Mouse (Mus musculus) lung, embryonic 14.5 days (tissue): ENCODE results near the gene Snx9. TPM values are rescaled to one million over a fixed set of nuclear protein-coding genes. Genes with fewer than 3 reads are reported as not detected.

Experiments
- ATAC-seq: fragments of 200-750 bp; cut with Nextera tagmentation; 2 replicates; pipeline ENCODE4 v1.8.0; 2017; ENCODE audit warnings: mild to moderate bottlenecking, moderate TSS enrichment, moderate library complexity; ENCODE audit not compliant: insufficient read depth
- DNase-seq: peaks from one replicate; pipeline ENCODE4 v3.0.0-alpha.2; 2015
- H3K27ac ChIP-seq: fragments of 300-500 bp; sonication (generic); 2 replicates; pipeline ENCODE4 v1.5.1; 2014; ENCODE audit warnings: low read depth, mild to moderate bottlenecking, moderate library complexity
- H3K27me3 ChIP-seq: fragments of 300-500 bp; sonication (generic); 2 replicates; pipeline ENCODE4 v1.6.1; 2014; ENCODE audit warnings: low read length, control low read depth; ENCODE audit not compliant: insufficient read depth
- H3K36me3 ChIP-seq: fragments of 300-500 bp; sonication (generic); 2 replicates; pipeline ENCODE4 v1.6.1; 2014; ENCODE audit warnings: control low read depth; ENCODE audit not compliant: insufficient read depth
- H3K4me1 ChIP-seq: fragments of 300-500 bp; sonication (generic); 2 replicates; pipeline ENCODE4 v1.6.1; 2014; ENCODE audit warnings: antibody characterized with exemption, control low read depth; ENCODE audit not compliant: insufficient read depth
- H3K4me2 ChIP-seq: fragments of 300-500 bp; sonication (generic); 2 replicates; pipeline ENCODE4 v1.6.1; 2014; ENCODE audit warnings: mild to moderate bottlenecking
- H3K4me3 ChIP-seq: fragments of 300-500 bp; sonication (generic); 2 replicates; pipeline ENCODE4 v1.5.1; 2014; ENCODE audit warnings: low read depth, low read length
- H3K9ac ChIP-seq: fragments of 300-500 bp; sonication (generic); 2 replicates; pipeline ENCODE4 v1.6.1; 2014
- H3K9me3 ChIP-seq: fragments of 300-500 bp; sonication (generic); 2 replicates; pipeline ENCODE4 v1.6.1; 2016; ENCODE audit warnings: low read depth, low read length, control low read depth
- CTCF ChIP-seq: IDR thresholded peaks from 2 replicates; pipeline ENCODE4 v1.5.1; 2016; ENCODE audit warnings: antibody characterized with exemption, low read depth
- WGBS: fragments of 180-500 bp; shearing (Covaris S2); extraction: QIAGEN DNeasy Blood & Tissue Kit; methylation state at CpG from one replicate; pipeline ENCODE4 v1.1.7; 2014; 5-methylcytosine and 5-hydroxymethylcytosine counted together
- polyA plus RNA-seq: library from polyadenylated mRNA; unstranded; fragments of >200 nt; fragmentation: Nextera tagmentation; extraction: Ambion mirVana; gene quantifications from 2 replicates; pipeline ENCODE4 v1.2.1, GENCODE M21; 2014

Gene Snx9
- polyA plus RNA-seq, 1 experiment from 2014 or later: 38.8 TPM

DNA sequence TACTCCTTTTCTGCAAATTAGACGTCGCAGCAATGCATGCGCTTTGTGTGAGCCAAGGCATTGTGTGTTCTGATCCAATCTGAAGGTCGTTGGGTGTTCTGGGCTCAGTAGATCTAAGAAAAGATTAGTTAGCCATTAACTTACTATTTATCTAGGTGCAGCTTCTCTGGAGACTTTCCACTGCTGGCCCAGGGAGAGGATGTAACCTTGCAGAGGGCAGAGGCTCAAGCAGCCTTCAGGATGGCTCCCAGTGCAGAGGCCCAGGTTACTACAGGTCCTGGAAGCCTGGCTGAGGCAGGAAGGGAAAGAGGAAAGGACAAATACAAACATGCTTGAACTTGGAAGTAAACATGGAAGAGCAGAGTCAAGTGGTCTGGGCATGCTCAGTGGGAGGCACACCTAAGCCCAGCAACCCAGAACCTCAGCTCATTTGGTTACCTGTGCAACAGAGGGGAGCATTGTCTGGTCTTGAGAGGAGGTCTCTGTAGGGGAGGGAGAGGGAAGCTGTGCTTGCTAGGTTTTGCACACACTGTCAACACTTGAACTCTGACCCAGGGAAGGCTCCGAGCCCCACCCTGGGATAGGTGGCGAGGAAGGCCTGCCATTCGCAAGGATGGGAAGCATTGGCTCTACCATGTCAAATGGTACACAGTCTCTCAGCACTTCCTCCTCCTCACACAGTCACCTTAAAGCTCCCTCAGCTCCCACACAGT lies 27.3 kb downstream of the Snx9 start:
- H3K9me3 ChIP-seq: no peaks in the 10 kb centered on the region
- H3K27me3 ChIP-seq: no peaks in the 10 kb centered on the region
- no peak overlapping the region for H3K27ac ChIP-seq
- 71% methylated on average over 7 of the region's 7 CpGs for WGBS
- H3K4me1 ChIP-seq: 0 out of 2 replicates have a peak, but pooled peaks cover 4% of the 10 kb centered on the region
- H3K9ac ChIP-seq: no peak overlapping the region
- TF ChIP-seq CTCF: no peak
- no peak for ATAC-seq
- no peak overlapping the region for H3K4me3 ChIP-seq
- no peaks in the 10 kb centered on the region for H3K36me3 ChIP-seq
- DNase-seq: no peak
- H3K4me2 ChIP-seq: no peak overlapping the region

DNA sequence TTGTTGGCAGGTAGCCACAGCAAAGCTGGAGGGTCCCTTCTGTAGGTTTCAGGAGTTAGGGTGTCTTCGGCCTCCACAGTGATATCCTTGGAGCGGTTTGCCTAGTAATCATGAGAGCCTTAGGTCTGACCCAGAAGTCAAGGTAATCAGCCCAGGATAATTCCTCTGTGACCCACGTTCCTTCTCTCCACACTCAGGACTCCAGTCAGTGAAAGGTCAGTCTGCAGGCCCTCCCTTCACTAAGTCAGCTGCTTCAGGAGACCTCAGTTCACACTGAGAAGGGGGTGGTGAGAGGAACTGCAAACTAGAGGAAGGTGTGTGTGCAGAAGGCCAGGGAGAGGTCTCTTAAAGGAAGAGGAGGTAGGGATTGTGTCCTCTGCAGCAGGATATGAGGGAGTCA lies 28.3 kb downstream of the Snx9 start:
- no peak for DNase-seq
- no peak for ATAC-seq
- WGBS: 78% methylated on average over 3 of the region's 3 CpGs
- Histone ChIP-seq H3K36me3 (no peaks in the 10 kb centered on the region), H3K4me2 (no peak overlapping the region), H3K4me3 (no peak overlapping the region), H3K9ac (no peak overlapping the region), H3K4me1 (0 out of 2 replicates have a peak, but pooled peaks cover 4% of the 10 kb centered on the region), H3K27ac (no peak overlapping the region), H3K27me3 (no peaks in the 10 kb centered on the region), H3K9me3 (no peaks in the 10 kb centered on the region)
- no peak for TF ChIP-seq CTCF

DNA sequence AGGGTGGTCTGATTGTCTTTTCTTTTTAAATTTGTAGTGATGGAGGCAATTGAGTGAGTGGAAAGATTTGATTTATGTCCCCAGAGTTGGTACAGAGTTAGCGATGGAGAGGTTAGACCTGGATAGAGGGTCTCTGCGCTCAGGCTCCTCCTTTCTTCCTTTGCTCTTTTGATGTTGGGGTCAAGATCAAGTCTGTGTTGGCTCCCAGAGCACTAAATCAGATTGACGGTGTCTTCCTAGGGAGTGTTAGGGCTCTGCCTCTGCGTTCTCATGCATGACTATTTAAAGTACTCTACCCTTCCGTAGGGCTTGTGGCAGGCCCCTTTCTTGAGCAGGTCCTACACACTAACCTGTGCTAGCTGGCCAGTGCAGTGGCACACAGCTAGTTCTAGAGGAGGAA lies 28.9 kb downstream of the Snx9 start:
- no peaks in the 10 kb centered on the region for H3K27me3 ChIP-seq
- H3K4me2 ChIP-seq: no peak overlapping the region
- 77% methylated on average over 5 of the region's 5 CpGs for WGBS
- TF ChIP-seq CTCF: no peak
- H3K27ac ChIP-seq: no peak overlapping the region
- H3K9me3 ChIP-seq: no peaks in the 10 kb centered on the region
- no peak for DNase-seq
- H3K9ac ChIP-seq: no peak overlapping the region
- 0 out of 2 replicates have a peak, but pooled peaks cover 4% of the 10 kb centered on the region for H3K4me1 ChIP-seq
- no peak overlapping the region for H3K4me3 ChIP-seq
- H3K36me3 ChIP-seq: no peaks in the 10 kb centered on the region
- ATAC-seq: no peak

DNA sequence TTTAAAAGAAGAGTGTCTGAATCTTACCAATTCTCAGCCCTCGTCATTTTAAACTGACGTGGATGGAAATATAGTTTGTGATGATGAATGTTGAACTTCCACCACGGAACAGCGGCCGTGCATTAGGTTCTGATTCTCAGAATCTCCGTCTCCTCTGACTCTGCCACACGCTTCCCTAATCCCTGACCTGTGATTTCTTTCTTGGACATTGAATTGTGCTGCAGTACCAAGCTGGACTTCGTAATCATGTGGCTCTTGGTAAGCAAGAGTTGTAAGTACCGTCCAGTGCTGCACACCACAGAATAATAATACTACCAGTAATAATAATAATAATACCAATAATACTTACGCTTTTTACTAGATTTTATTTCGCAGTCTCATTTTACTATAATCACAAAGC lies 29.6 kb downstream of the Snx9 start:
- Histone ChIP-seq H3K4me2 (no peak overlapping the region), H3K4me1 (0 out of 2 replicates have a peak, but pooled peaks cover 4% of the 10 kb centered on the region), H3K9me3 (no peaks in the 10 kb centered on the region), H3K27ac (no peak overlapping the region), H3K4me3 (no peak overlapping the region), H3K27me3 (no peaks in the 10 kb centered on the region), H3K36me3 (no peaks in the 10 kb centered on the region), H3K9ac (no peak overlapping the region)
- 91% methylated on average over 11 of the region's 11 CpGs for WGBS
- no peak for DNase-seq
- TF ChIP-seq CTCF: no peak
- no peak for ATAC-seq

DNA sequence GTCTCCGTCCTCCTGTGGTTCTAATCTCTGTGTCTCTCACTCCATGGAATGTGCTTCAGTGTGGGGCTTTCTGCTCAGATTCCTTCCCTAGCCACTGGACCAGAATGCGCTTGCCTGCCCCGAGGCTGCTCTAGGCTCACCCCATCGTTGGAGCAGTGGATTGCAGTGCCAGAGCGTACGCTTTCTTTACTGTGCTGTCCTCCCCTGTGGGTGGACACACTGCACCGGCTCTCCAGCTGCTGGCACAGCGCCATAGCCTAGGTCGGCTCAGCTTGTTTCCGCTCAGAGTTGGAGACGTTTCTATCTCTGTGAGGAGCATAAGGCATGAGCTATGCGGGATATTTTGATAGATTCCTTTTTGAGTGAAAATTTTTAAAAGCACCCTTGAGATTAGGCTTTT lies 31.4 kb downstream of the Snx9 start:
- peak; percentile 86 for DNase-seq
- TF ChIP-seq CTCF: no peak
- Histone ChIP-seq H3K36me3 (no peaks in the 10 kb centered on the region), H3K27ac (no peak overlapping the region), H3K9ac (no peak overlapping the region), H3K9me3 (no peaks in the 10 kb centered on the region), H3K4me2 (no peak overlapping the region), H3K27me3 (no peaks in the 10 kb centered on the region), H3K4me3 (no peak overlapping the region), H3K4me1 (0 out of 2 replicates have a peak, but pooled peaks cover 4% of the 10 kb centered on the region)
- WGBS: 26% methylated on average over 12 of the region's 12 CpGs
- peak; percentile 86 for ATAC-seq

DNA sequence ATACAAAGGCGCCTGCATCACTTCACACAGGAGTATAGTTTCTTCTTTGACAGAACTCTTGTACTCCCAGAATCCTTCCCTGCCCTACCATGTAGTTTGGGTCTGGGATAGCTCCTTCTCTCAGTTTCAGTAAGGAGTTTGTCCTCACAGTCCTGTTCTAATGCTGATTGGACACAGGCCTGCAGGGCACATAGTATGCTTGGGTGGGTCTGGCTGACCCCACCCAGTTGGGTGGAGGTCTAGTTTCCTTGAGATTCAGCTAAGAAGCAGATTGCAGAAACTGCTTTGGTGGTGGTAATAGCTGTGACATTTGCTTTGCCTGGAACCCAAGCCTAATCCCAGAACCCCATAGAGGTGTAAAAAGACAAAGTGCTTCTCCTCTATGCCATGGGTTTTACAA lies 33.4 kb downstream of the Snx9 start:
- Histone ChIP-seq H3K9me3 (no peaks in the 10 kb centered on the region), H3K4me2 (no peak overlapping the region), H3K4me1 (no peaks in the 10 kb centered on the region), H3K4me3 (no peak overlapping the region), H3K36me3 (no peaks in the 10 kb centered on the region), H3K27me3 (no peaks in the 10 kb centered on the region), H3K27ac (no peak overlapping the region), H3K9ac (no peak overlapping the region)
- DNase-seq: no peak
- ATAC-seq: no peak
- TF ChIP-seq CTCF: no peak
- 93% methylated on average over 1 of the region's 1 CpGs for WGBS

DNA sequence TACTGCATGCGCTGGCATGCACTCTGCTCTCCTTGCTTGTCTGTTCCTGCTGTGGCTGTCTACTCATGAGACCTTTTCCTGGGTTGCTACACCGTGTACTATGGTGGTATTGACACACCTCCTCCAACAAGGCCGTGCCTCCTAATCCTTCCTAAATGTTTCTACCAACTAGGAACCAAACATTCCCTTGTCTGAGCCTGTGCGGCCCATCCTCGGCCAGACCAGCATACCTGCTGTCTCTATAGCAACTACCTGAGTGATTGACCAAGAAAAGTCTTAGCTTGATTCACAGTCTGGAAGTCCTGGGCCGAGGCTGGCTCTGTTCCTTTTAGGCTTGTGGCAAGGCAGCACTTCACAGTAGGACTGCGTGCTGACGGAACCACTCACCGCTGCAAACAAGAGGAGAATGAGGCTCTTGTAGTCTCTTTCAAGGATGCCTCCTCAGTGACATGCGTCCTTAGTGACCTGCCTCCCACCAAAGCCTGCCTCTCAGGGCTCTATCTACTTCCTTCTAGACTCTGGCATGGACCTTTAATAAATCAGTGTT lies 36.6 kb downstream of the Snx9 start:
- Histone ChIP-seq H3K4me1 (no peaks in the 10 kb centered on the region), H3K9me3 (no peaks in the 10 kb centered on the region), H3K9ac (no peak overlapping the region), H3K36me3 (no peaks in the 10 kb centered on the region), H3K4me3 (no peak overlapping the region), H3K4me2 (no peak overlapping the region), H3K27me3 (no peaks in the 10 kb centered on the region), H3K27ac (no peak overlapping the region)
- 71% methylated on average over 10 of the region's 10 CpGs for WGBS
- DNase-seq: no peak
- no peak for TF ChIP-seq CTCF
- ATAC-seq: no peak
